Comparison of ENCODE assay signal across 11 mouse cellular contexts in genomic region chr3:66970261-66970660, GRCm38 (mm10). TPM values are rescaled to one million over a fixed set of nuclear protein-coding genes. Genes with fewer than 3 reads are reported as not detected.
A peak's percentile ranks its signal among the peaks of the same experiment; 100 is the strongest.
DNase-seq lines count a peak whose midpoint lies in the region; ATAC-seq and TF ChIP-seq lines count a peak whose summit lies in the region.
"Had no signal": no experiment of that assay in that cellular context is flagged by ENCODE, and none has a peak within 500 bp of the region (broad histone marks: within the 10 kb centered on the region; RNA-seq: fewer than 3 reads in every experiment).

No protein-coding gene starts in this region.

- peak; percentile 21 for DNase-seq in embryo, embryonic 9.5 days (ENCODE audit: extremely low spot score)
- DNase-seq in embryo, embryonic 11 days, result no peak
- DNase-seq in testis, postnatal 10 days (ENCODE audit: low spot score), result no peak
- no peak for DNase-seq in ovary, postnatal 10 days (ENCODE audit: low spot score)
- no peak for DNase-seq in cerebellum, postnatal 36 days
- DNase-seq in thymus, postnatal 14 days, result no peak
- DNase-seq: kidney, postnatal 25 days had no signal

- no peak for TF ChIP-seq POLR2A in testis, adult 2 months (IDR thresholded peaks at IDR 0.05; ENCODE audit: control insufficient read depth, low read depth, low read length)

- peaks cover 3% of the 10 kb centered on the region; the same call in 1 of the 2 replicates for H3K27me3 ChIP-seq in testis, adult 2 months (ENCODE audit: control insufficient read depth, insufficient read depth, low read length)
- H3K27me3 ChIP-seq in liver, embryonic 15.5 days, result peaks cover 66% of the 10 kb centered on the region
- H3K27me3 ChIP-seq: Patski had no signal

- no peak for ATAC-seq in liver, embryonic 15.5 days (ENCODE audit: insufficient read depth)

- WGBS in liver, embryonic 15.5 days (ENCODE audit: insufficient replicate concordance), result 4% methylated on average over 10 of the region's 10 CpGs

- no peaks in the 10 kb centered on the region for H3K36me3 ChIP-seq in testis, adult 2 months (ENCODE audit: control insufficient read depth, insufficient read depth, low read length)
- H3K36me3 ChIP-seq in liver, embryonic 15.5 days (replicated peaks), result no peaks in the 10 kb centered on the region

- peak overlapping the region; percentile 14; the same call in 1 of the 2 replicates for H3K4me3 ChIP-seq in testis, adult 2 months (ENCODE audit: control insufficient read depth, low read depth, low read length)
- H3K4me3 ChIP-seq in liver, embryonic 15.5 days (replicated peaks), result no peak overlapping the region

- peaks cover 19% of the 10 kb centered on the region for H3K4me1 ChIP-seq in testis, adult 2 months (ENCODE audit: control insufficient read depth, insufficient read depth, low read length)
- peaks cover 9% of the 10 kb centered on the region; the same call in 1 of the 2 replicates for H3K4me1 ChIP-seq in liver, embryonic 15.5 days (replicated peaks)

- peak overlapping the region; percentile 32; the same call in 1 of the 2 replicates for H3K4me2 ChIP-seq in liver, embryonic 15.5 days

- H3K27ac ChIP-seq in testis, adult 2 months (ENCODE audit: control insufficient read depth, insufficient read depth, low read depth, low read length), result no peak overlapping the region
- H3K27ac ChIP-seq in liver, embryonic 15.5 days (replicated peaks), result no peak overlapping the region
- H3K27ac ChIP-seq: macrophage had no signal

- no peaks in the 10 kb centered on the region for H3K9me3 ChIP-seq in liver, embryonic 15.5 days (replicated peaks)

- no peak for TF ChIP-seq CTCF in testis, adult 2 months (IDR thresholded peaks at IDR 0.05; ENCODE audit: control insufficient read depth, insufficient read depth, insufficient replicate concordance, low read depth, low read length)

- H3K9ac ChIP-seq in liver, embryonic 15.5 days, result no peak overlapping the region

RNA-seq across cellular contexts. Expression of gene Rsrc1, which starts 10.9 kb away (rescaled TPM):
- polyA plus RNA-seq in testis, adult 2 months (2012; rRNA removed), result 14.3 and 14.9 TPM in 2 replicates
- 6.1 and 6.6 TPM in 2 replicates for polyA plus RNA-seq in liver, embryonic 15.5 days (2015; fragmentation: Nextera tagmentation; extraction: Ambion mirVana)

RNA-seq across cellular contexts. Expression of gene Shox2, which starts 11.3 kb away (rescaled TPM):
- polyA plus RNA-seq in testis, adult 2 months (2012; rRNA removed), result 0.09 and 0.10 TPM in 2 replicates
- polyA plus RNA-seq in liver, embryonic 15.5 days (2015; fragmentation: Nextera tagmentation; extraction: Ambion mirVana), result 0.10 and 0.20 TPM in 2 replicates
